Mouse (Mus musculus) regulatory T cell (primary cell): Measurements from ENCODE around the gene Pnck.

Experiments
- in situ Hi-C: fragments of 300-600 bp; cut with MboI, MseI; formaldehyde crosslinking; loops from one replicate; pipeline ENCODE4 v1.15.1; 2025; ENCODE audit warnings: high pct_unique_total_duplicates

Pnck gene

GRCm38 (mm10) chrX:73659575-73660283 is at the start of gene Pnck:
Pnck (minus strand) TSS chrX:73660117.
- in situ Hi-C loops = loop anchor here (5.0 kb wide), 2 partner anchors 72 to 647 kb away; no protein-coding TSS in a partner anchor

DNA sequence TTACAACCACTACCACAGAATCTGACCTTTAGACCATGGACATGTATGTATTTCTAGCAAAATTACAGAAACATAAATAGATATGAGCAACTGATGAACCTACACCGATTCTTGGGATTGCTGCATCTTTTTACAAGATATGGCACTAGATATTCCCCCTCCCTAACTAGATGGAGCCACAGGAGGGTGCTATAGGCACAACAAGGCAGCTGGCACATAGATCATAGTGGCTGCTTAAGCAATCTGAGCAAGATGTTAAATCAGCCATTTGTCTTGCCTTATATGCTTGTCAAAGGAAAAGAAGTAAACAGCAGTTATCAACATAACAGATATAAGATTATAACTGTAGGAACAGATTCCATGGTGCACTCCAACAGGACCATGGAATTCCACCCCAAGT is 40.6 kb upstream of the Pnck start:
- in situ Hi-C loops = loop anchor here (10.0 kb wide), 1 partner anchor 1744 kb away; no protein-coding TSS in a partner anchor

GRCm38 (mm10) chrX:73690917-73691629 is 31.2 kb upstream of the Pnck start:
- in situ Hi-C loops = no loop called here

- in situ Hi-C loops = no loop called here
Observed at GRCm38 (mm10) chrX:73685629-73686028, 25.7 kb upstream of the Pnck start.

- in situ Hi-C loops = no loop called here
Observed at GRCm38 (mm10) chrX:73684978-73685377, 25.1 kb upstream of the Pnck start.

GRCm38 (mm10) chrX:73684156-73684555 is 24.2 kb upstream of the Pnck start:
- in situ Hi-C loops = no loop called here

DNA sequence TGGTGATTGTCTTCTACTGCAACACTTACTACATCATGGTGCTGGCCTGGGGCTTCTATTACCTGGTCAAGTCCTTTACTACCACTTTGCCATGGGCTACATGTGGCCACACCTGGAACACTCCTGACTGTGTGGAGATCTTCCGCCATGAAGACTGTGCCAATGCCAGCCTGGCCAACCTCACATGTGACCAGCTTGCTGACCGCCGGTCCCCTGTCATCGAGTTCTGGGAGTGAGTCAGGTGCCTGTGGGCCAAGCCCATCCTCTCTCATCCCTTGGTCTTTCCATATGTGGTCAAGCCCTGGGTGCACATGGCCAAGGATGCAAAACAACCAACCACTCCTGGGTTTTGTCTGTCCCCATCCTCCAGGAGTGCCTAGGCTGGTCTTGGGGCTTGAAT is 16.8 kb upstream of the Pnck start:
- in situ Hi-C loops = loop anchor here (5.0 kb wide), 1 partner anchor 101 kb away; no protein-coding TSS in a partner anchor

DNA sequence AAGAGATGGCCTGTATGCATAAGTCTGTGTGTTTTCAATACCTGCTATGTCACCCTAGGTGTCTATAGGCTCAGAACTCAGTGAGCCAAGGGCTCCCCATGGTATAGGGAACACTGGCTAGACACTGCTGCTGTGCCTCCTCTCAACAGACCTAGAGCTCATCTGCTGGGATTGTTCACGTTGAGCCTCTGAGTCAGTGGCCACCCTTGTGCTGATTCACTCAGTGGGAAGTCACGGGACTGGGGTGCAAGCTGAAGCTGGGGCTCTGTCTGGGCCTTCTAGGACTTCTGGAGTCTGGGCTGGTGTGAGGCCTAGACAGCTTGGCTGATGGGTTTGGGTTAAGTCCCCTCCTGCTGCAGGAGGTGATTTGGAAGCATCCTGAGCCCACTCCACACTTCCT is 15.3 kb upstream of the Pnck start:
- in situ Hi-C loops = loop anchor here (5.0 kb wide), 1 partner anchor 102 kb away; no protein-coding TSS in a partner anchor

- in situ Hi-C loops = no loop called here
Observed at GRCm38 (mm10) chrX:73673968-73674661, 14.2 kb upstream of the Pnck start.

DNA sequence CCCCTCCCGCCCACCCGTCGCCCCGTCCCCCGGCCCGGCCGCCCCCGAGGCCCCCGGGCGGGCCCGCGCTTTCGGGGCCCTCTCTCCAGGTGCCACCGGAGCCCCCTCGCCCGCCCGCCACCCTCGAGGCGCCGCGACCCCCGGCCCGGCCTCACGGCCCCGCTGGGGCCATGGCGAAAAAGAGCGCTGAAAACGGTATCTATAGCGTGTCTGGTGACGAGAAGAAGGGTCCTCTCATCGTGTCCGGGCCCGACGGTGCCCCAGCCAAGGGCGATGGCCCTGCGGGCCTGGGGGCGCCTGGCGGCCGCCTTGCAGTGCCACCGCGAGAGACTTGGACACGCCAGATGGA is 13.7 kb upstream of the Pnck start:
- in situ Hi-C loops = no loop called here

DNA sequence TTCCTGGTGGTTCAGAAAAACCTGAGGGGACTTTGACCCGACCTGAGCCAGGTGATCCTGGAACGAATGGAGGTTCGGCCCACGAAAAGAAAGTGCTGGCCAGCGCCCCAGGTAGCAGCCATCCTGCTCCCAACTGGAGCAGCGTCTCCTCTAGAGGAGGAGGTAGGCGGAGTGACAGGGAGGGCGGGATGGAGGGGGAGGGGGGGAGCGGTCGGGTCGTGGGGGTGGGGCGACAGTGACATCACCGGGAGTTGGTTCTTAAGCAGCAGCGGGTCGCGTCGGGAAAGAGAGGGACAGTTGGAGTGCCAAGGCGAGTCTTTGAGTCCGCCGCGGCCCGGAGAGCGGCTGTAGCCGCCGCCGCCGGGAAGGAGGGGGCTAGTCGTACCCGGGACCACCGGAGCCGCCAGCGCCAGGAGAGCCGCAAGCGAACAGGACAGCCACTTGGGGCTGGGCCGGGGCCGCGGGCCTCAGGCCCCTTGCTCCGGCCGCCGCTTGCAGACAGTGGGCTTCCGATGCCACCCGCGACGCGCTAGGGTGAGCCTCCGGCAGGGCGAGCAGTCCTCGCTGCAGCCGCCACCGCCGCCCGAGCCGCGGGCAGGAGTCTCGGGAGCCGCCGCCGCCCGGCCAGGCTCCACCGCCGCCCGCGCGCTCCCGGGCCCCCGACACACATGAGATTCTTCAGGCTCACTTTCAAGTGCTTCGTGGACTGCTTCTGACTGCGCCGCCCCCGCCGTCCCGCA is 13.1 kb upstream of the Pnck start, which contains the start of gene Slc6a8:
Gene Slc6a8 (plus strand): TSS at position 272 of the 740 bp plus-strand sequence.
- in situ Hi-C loops = no loop called here

DNA sequence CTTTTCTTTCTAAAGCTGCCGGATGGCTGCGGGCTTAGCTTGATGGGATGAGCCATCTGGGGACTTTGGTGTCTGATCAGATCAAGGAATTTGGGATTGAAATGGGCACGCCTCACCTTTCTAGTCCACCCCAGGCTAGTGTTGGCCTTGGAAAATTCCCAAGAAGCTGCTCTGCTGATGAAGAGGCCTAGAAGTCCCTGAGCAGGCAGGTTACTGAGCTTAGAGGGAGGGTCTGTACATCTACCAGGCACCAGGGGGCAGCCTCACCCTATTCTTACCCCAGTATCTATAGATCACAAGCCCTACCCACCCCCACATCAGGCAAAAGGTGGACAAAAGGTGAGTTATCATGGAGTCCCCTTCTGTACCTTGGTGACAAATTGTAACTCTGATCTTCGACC is 12.1 kb upstream of the Pnck start:
- in situ Hi-C loops = no loop called here

- in situ Hi-C loops = no loop called here
Observed at GRCm38 (mm10) chrX:73663143-73663542, 3.2 kb upstream of the Pnck start.

GRCm38 (mm10) chrX:73660284-73660665 is 358 bp upstream of the Pnck start:
- in situ Hi-C loops = no loop called here

DNA sequence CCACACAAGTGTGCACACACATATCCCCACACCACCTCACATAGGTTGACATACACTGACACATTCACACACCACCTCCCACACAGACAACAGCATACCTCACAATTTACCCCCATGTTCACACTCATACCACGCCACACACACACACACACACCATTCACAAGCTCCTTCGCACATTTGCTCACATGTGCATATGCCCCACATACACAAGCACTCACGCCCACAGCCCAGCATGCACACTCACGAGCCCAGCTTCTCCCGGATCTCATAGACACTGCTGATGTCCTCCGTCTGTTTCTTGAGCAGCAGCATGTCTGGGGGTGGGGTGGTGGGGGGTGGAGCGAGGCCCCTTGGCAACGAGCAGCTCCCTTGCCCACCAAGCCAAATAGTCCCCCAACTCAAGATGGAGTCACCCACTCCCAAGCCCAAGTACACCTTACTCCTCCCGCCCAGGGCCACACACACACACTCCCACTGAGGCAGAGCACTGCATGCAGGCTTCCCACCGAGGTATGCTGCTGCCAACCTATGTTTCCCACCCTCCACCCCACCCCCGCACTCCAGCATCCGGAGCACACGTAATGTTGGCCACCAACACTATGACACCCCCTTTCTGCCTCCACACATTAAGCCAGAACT is 862 bp downstream of the Pnck start:
- in situ Hi-C loops = loop anchor here (5.0 kb wide), 2 partner anchors 72 to 647 kb away; no protein-coding TSS in a partner anchor

DNA sequence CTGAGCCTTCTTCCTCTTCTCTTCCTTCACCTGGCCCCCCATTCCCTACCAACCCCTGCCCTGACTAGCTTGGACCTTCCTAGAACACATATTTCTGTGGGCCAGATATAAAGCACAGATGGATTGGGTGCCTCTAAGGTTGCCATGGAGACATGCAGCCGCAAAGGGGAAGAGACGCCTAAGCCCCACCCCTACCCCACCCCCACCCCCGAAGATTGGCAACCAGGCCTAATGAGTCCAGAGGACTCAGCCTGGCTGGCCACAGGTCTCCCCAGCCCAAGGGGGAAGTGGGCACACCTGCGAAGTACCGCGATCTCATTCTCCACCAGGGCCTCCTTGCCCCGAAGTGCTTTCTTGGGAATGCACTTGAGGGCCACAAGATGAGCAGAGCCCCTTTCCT is 1.5 kb downstream of the Pnck start:
- in situ Hi-C loops = loop anchor here (5.0 kb wide), 2 partner anchors 71 to 646 kb away; no protein-coding TSS in a partner anchor

DNA sequence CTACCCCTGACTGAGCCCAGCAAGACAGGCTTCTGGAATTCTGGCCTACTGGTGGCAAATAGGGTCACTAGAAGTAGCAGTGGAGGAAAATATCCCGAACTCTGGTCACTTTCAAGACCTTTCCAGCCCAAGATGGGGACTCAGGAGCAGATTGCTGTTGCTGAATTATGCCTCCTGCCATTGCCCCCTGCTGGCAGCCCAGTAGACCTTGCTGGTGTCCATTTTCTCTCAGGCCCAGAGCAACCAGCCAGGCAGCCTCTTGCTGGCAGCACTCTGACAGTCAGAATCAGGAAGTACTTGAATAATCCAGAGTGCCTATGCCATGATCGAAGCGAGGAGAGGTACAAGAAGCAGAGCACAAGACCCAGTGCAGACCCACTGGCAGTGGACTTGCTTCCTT is 4.4 kb downstream of the Pnck start:
- in situ Hi-C loops = loop anchor here (5.0 kb wide), 2 partner anchors 68 to 643 kb away; no protein-coding TSS in a partner anchor

- in situ Hi-C loops = no loop called here
Observed at GRCm38 (mm10) chrX:73654177-73654576, 5.7 kb downstream of the Pnck start.

- in situ Hi-C loops = no loop called here
Observed at GRCm38 (mm10) chrX:73653392-73653791, 6.5 kb downstream of the Pnck start.

- in situ Hi-C loops = no loop called here
Observed at GRCm38 (mm10) chrX:73650869-73651268, 9.0 kb downstream of the Pnck start.

- in situ Hi-C loops = no loop called here
Observed at GRCm38 (mm10) chrX:73645121-73645520, 14.8 kb downstream of the Pnck start.
